Mouse (Mus musculus) thymus, postnatal 4 days (tissue): Measurements from ENCODE around the gene Galns.

Source experiments
- DNase-seq: peaks from one replicate; pipeline ENCODE4 v3.0.0; 2021

Galns gene

GRCm38 (mm10) chr8:122531312-122531711, 80.0 kb downstream of the Galns start:
- DNase-seq, result no peak

GRCm38 (mm10) chr8:122529159-122529558, 82.1 kb downstream of the Galns start:
- DNase-seq, result no peak
